ENCODE assay signal across 11 mouse cellular contexts in the genomic region with DNA sequence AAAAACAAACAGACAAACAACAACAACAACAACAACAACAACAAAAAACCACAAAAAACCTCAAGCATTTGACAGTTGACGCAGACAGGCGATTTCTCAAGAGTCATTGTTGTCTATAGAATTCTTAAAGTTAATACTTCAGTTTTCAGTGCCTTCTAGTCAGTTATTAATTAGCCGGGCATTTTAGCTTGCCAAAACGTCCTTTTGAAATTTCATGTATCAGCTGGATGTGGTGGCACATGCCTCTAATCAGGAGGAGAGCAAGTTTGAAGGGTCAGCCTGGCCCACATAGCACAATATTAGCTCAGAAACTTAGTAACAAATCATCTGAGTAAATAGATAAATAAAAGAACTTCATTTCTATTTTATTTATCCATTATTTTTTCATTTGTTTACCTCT. TPM values are rescaled to one million over a fixed set of nuclear protein-coding genes. Genes with fewer than 3 reads are reported as not detected.
DNase-seq lines count a peak whose midpoint lies in the region; ATAC-seq and TF ChIP-seq lines count a peak whose summit lies in the region.
"Had no signal": no experiment of that assay in that cellular context is flagged by ENCODE, and none has a peak within 500 bp of the region (broad histone marks: within the 10 kb centered on the region; RNA-seq: fewer than 3 reads in every experiment).

No protein-coding gene starts in this region.

- intact Hi-C loops in gastrocnemius, adult 2 months (cut with DNase I) = loop anchor here (5.0 kb wide), 1 partner anchor 81 kb away; no protein-coding TSS in a partner anchor

- ATAC-seq in embryonic facial prominence, embryonic 14.5 days (ENCODE audit: low read depth) = no peak
- ATAC-seq in kidney, postnatal 0 days (replicated peaks; ENCODE audit: low FRiP score, low read depth) = no peak
- ATAC-seq in neural tube, embryonic 15.5 days (ENCODE audit: low FRiP score) = no peak
- no peak for ATAC-seq in frontal cortex, adult (ENCODE audit: low TSS enrichment)

- no peaks in the 10 kb centered on the region for H3K9me3 ChIP-seq in embryonic facial prominence, embryonic 14.5 days (ENCODE audit: control insufficient read depth, low read length)
- H3K9me3 ChIP-seq in kidney, postnatal 0 days (replicated peaks; ENCODE audit: low read length) = no peaks in the 10 kb centered on the region
- H3K9me3 ChIP-seq in neural tube, embryonic 15.5 days (replicated peaks) = no peaks in the 10 kb centered on the region
- H3K9me3 ChIP-seq: limb, embryonic 15.5 days; stomach, embryonic 15.5 days had no signal

- TF ChIP-seq CTCF in gastrocnemius, adult 2 months (IDR thresholded peaks at IDR 0.05) = no peak
- TF ChIP-seq CTCF in kidney, adult 2 months (conservative IDR thresholded peaks at IDR 0.05; ENCODE audit: insufficient read depth, insufficient read length, low read depth, low read length) = no peak
- TF ChIP-seq CTCF in kidney, postnatal 0 days (IDR thresholded peaks at IDR 0.05; ENCODE audit: low read depth) = no peak

- 36% methylated on average over 4 of the region's 4 CpGs for WGBS in kidney, adult 2 months
- WGBS in embryonic facial prominence, embryonic 14.5 days = 72% methylated on average over 4 of the region's 4 CpGs
- WGBS in kidney, postnatal 0 days = 67% methylated on average over 4 of the region's 4 CpGs
- WGBS in neural tube, embryonic 15.5 days = 82% methylated on average over 4 of the region's 4 CpGs

- H3K4me1 ChIP-seq in kidney, adult 2 months (ENCODE audit: control insufficient read depth, insufficient read depth, low read length) = no peaks in the 10 kb centered on the region
- no peaks in the 10 kb centered on the region for H3K4me1 ChIP-seq in embryonic facial prominence, embryonic 14.5 days (ENCODE audit: control insufficient read depth, insufficient read depth, low read length)
- no peaks in the 10 kb centered on the region for H3K4me1 ChIP-seq in kidney, postnatal 0 days (replicated peaks; ENCODE audit: insufficient read depth, low read length)
- peaks cover 9% of the 10 kb centered on the region for H3K4me1 ChIP-seq in neural tube, embryonic 15.5 days

- H3K9ac ChIP-seq in embryonic facial prominence, embryonic 14.5 days (ENCODE audit: low read depth, low read length) = no peak overlapping the region
- no peak overlapping the region for H3K9ac ChIP-seq in kidney, postnatal 0 days (ENCODE audit: low read depth, low read length)
- no peak overlapping the region for H3K9ac ChIP-seq in neural tube, embryonic 15.5 days (replicated peaks)

- no peaks in the 10 kb centered on the region for H3K36me3 ChIP-seq in kidney, adult 2 months (ENCODE audit: control insufficient read depth, insufficient read depth, low read length)
- H3K36me3 ChIP-seq in embryonic facial prominence, embryonic 14.5 days (ENCODE audit: control insufficient read depth, insufficient read depth, low read length) = no peaks in the 10 kb centered on the region
- H3K36me3 ChIP-seq in kidney, postnatal 0 days (ENCODE audit: insufficient read depth, low read length) = no peaks in the 10 kb centered on the region
- H3K36me3 ChIP-seq in neural tube, embryonic 15.5 days = no peaks in the 10 kb centered on the region
- H3K36me3 ChIP-seq: limb, embryonic 15.5 days; stomach, embryonic 15.5 days had no signal

- no peaks in the 10 kb centered on the region; the same call in 1 of the 2 replicates for H3K27me3 ChIP-seq in kidney, adult 2 months (replicated peaks; ENCODE audit: control insufficient read depth, insufficient read depth, low read length)
- H3K27me3 ChIP-seq in embryonic facial prominence, embryonic 14.5 days (replicated peaks; ENCODE audit: control insufficient read depth, insufficient read depth, low read length) = no peaks in the 10 kb centered on the region
- H3K27me3 ChIP-seq in kidney, postnatal 0 days (ENCODE audit: insufficient read depth, low read length) = no peaks in the 10 kb centered on the region
- no peaks in the 10 kb centered on the region for H3K27me3 ChIP-seq in neural tube, embryonic 15.5 days (replicated peaks)
- H3K27me3 ChIP-seq: stomach, embryonic 15.5 days had no signal

- no peak for DNase-seq in gastrocnemius, adult 2 months
- DNase-seq in gastrocnemius, postnatal 10 days = no peak
- DNase-seq in kidney, adult 2 months = peak; percentile 69
- no peak for DNase-seq in kidney, adult 18-20 months
- no peak for DNase-seq in embryonic facial prominence, embryonic 14.5 days (ENCODE audit: low spot score)
- DNase-seq in kidney, postnatal 0 days (ENCODE audit: low spot score) = no peak

- peak overlapping the region; percentile 84; the same call in 1 of the 2 replicates for H3K27ac ChIP-seq in gastrocnemius, adult 2 months
- peak overlapping the region; percentile 59; the same call in 1 of the 2 replicates for H3K27ac ChIP-seq in kidney, adult 2 months (ENCODE audit: insufficient read depth, low read depth, low read length)
- no peak overlapping the region for H3K27ac ChIP-seq in embryonic facial prominence, embryonic 14.5 days (replicated peaks; ENCODE audit: low read depth, low read length)
- no peak overlapping the region for H3K27ac ChIP-seq in kidney, postnatal 0 days
- H3K27ac ChIP-seq in neural tube, embryonic 15.5 days (replicated peaks) = no peak overlapping the region

- H3K4me2 ChIP-seq in embryonic facial prominence, embryonic 14.5 days (ENCODE audit: low read depth, low read length) = peak overlapping the region; percentile 65
- peak overlapping the region; percentile 80; the same call in 1 of the 2 replicates for H3K4me2 ChIP-seq in kidney, postnatal 0 days (ENCODE audit: low read length)
- no peak overlapping the region for H3K4me2 ChIP-seq in neural tube, embryonic 15.5 days

- H3K4me3 ChIP-seq in gastrocnemius, adult 2 months = peak overlapping the region; percentile 79
- H3K4me3 ChIP-seq in kidney, adult 2 months (ENCODE audit: insufficient read depth, low read depth, low read length) = no peak overlapping the region
- 0 out of 2 replicates have a peak overlapping the region, but pooled peaks have one; percentile 40 for H3K4me3 ChIP-seq in embryonic facial prominence, embryonic 14.5 days (ENCODE audit: low read depth, low read length)
- no peak overlapping the region for H3K4me3 ChIP-seq in kidney, postnatal 0 days (replicated peaks; ENCODE audit: low read depth, low read length)
- no peak overlapping the region for H3K4me3 ChIP-seq in neural tube, embryonic 15.5 days (replicated peaks)

- TF ChIP-seq POLR2A in kidney, adult 2 months (IDR thresholded peaks at IDR 0.05; ENCODE audit: low read depth, low read length) = no peak

RNA-seq across cellular contexts. Expression of a gene that starts 0.5 kb away (rescaled TPM):
- total RNA-seq in gastrocnemius, adult 2 months (2021) = under 1 TPM; 0.15 to 0.67 TPM
- under 1 TPM; 0.29 to 0.42 TPM for total RNA-seq in gastrocnemius, postnatal 10 days (2021)
- polyA plus RNA-seq in kidney, adult 2 months (2012; rRNA removed) = 2.4 and 2.8 TPM in 2 replicates
- 1.8 and 1.9 TPM in 2 replicates for polyA plus RNA-seq in embryonic facial prominence, embryonic 14.5 days (2014; fragmentation: Nextera tagmentation; extraction: Ambion mirVana)
- 21.4 and 22.2 TPM in 2 replicates for polyA plus RNA-seq in kidney, postnatal 0 days (2015; fragmentation: Nextera tagmentation; extraction: Ambion mirVana)
- polyA plus RNA-seq in neural tube, embryonic 15.5 days (2015; fragmentation: Nextera tagmentation; extraction: Ambion mirVana) = 0.06 and 0.46 TPM in 2 replicates
- polyA plus RNA-seq: erythroblast, embryonic 14.5 days had no signal

Comparison
In these comparisons a context has a peak if more than half of its experiments do, and no peak if none do; other contexts are left out.
1. H3K27ac ChIP-seq: peak in gastrocnemius, adult 2 months (single experiment) and kidney, adult 2 months (single experiment); none in embryonic facial prominence, embryonic 14.5 days (single experiment), kidney, postnatal 0 days (single experiment) and neural tube, embryonic 15.5 days (single experiment).
2. H3K4me3 ChIP-seq: peak in gastrocnemius, adult 2 months (single experiment) and embryonic facial prominence, embryonic 14.5 days (single experiment); none in kidney, adult 2 months (single experiment), kidney, postnatal 0 days (single experiment) and neural tube, embryonic 15.5 days (single experiment).